Mouse (Mus musculus): ENCODE measurements at regions not wholly inside any gene's neighbourhood (a gene's known extent, or its start where the extent isn't known, plus 50 kb on each side); places are given as distances from the start of the nearest gene placed in this dataset.

DNA sequence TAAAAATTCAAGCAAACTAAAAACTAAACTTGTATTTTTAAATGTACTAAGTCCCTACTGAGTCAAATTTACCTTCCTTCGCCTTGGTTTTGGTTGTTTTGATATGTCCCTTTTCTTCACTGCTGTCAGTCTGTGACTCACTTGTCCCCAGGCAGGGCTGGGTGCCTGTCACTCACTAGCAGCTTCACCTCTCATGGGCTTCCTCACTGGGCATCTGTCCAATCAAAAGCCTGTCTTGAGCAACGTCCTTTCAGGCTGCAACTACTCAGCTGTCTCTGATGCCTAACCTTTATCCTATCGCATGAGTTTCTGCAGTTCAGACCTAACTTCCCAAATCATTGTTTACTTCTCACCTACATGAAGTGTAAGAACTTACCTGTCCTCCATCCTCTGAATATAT lies 61.2 kb upstream of the Ptchd3 start:
- DNase-seq (ENCODE audit: low read depth, low spot score) = peak; percentile 6

DNA sequence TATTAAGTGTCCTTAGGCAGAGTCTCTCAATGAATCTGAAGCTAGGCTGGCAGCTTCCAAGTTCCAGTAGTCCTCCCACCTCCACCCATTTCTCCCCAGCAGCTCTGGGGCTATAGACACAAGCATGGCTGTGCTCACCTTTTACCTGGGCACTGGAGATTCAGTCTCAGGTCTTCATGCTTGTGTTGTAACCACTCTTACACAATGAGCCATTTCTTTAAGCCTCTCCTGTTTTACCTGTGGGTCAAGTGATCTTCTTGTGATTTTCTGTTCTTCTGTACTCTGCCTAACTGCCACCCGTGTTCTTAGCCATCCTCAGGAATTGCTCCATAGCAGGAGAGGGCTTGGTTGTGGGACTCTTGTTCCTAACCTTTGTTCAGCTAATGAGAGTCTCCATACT lies 60.0 kb upstream of the Ptchd3 start:
- DNase-seq (ENCODE audit: low read depth, low spot score) = no peak

DNA sequence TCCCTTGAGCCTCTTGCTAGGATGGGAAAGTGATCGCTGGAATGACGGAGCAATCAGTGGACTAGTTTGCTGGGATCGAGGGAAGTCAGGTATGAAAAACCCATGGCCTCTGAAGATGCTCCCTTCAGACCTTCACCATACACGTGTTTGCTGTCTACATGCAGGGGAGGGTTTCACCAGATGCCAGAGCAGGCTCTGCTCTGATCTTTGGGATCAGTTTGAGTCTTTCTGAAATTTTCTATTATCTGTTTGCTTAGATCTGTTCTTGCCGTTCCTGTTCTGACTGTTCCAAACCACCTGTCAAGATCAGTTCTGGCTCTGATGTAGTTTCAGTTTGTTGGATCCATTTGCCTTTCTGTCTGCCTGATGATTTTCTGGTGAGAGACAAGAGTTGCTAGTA lies 53.1 kb upstream of the Ptchd3 start:
- DNase-seq (ENCODE audit: low read depth, low spot score) = peak; percentile 8

DNA sequence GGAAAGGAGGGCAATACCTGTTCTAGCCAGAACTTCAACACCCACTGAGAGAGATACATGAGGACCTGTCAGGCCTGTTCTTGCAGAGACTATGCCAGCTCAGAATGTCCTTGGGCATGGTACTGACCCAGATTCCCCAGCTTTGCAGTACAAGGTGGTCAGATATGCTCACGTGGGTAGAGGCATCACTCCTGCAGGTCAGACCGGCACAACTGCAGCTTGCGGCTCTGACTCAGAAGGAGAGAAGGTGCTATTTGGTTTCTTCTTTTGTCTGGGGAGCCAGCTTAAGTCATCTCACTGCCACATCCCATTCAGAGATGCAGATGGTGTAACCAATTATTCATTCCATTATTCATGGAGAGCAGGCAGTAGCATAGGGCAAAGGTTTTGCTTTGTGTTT lies 52.5 kb upstream of the Ptchd3 start:
- peak; percentile 44 for DNase-seq (ENCODE audit: low read depth, low spot score)
